17 mouse cellular contexts compared by ENCODE assay signal in genomic region chr8:84901071-84901470, GRCm38 (mm10). TPM values are rescaled to one million over a fixed set of nuclear protein-coding genes. Genes with fewer than 3 reads are reported as not detected.
A peak's percentile ranks its signal among the peaks of the same experiment; 100 is the strongest.
DNase-seq lines count a peak whose midpoint lies in the region; ATAC-seq lines count a peak whose summit lies in the region.
"Had no signal": no experiment of that assay in that cellular context is flagged by ENCODE, and none has a peak within 500 bp of the region (broad histone marks: within the 10 kb centered on the region; RNA-seq: fewer than 3 reads in every experiment).

No protein-coding gene starts in this region.

- 63% methylated on average over 4 of the region's 4 CpGs for WGBS in hindbrain, embryonic 10.5 days
- WGBS in hindbrain, embryonic 13.5 days: 67% methylated on average over 4 of the region's 4 CpGs
- WGBS in liver, embryonic 12.5 days (ENCODE audit: insufficient replicate concordance): 16% methylated on average over 4 of the region's 4 CpGs

- H3K27ac ChIP-seq in hindbrain, embryonic 10.5 days: peak overlapping the region; percentile 50; the same call in 1 of the 2 replicates
- no peak overlapping the region for H3K27ac ChIP-seq in hindbrain, embryonic 13.5 days
- H3K27ac ChIP-seq in liver, embryonic 12.5 days: peak overlapping the region; percentile 99
- H3K27ac ChIP-seq: limb, embryonic 13.5 days had no signal

- H3K4me1 ChIP-seq in hindbrain, embryonic 10.5 days (replicated peaks): peaks cover 16% of the 10 kb centered on the region
- peaks cover 14% of the 10 kb centered on the region for H3K4me1 ChIP-seq in hindbrain, embryonic 13.5 days (replicated peaks)
- H3K4me1 ChIP-seq in liver, embryonic 12.5 days: peaks cover 68% of the 10 kb centered on the region

- H3K9me3 ChIP-seq in hindbrain, embryonic 10.5 days: no peaks in the 10 kb centered on the region
- no peaks in the 10 kb centered on the region for H3K9me3 ChIP-seq in hindbrain, embryonic 13.5 days
- no peaks in the 10 kb centered on the region for H3K9me3 ChIP-seq in liver, embryonic 12.5 days (replicated peaks)
- H3K9me3 ChIP-seq: limb, embryonic 13.5 days had no signal

- H3K27me3 ChIP-seq in hindbrain, embryonic 10.5 days (ENCODE audit: insufficient read depth, poor library complexity, severe bottlenecking): peaks cover 50% of the 10 kb centered on the region
- peaks cover 56% of the 10 kb centered on the region for H3K27me3 ChIP-seq in hindbrain, embryonic 13.5 days
- no peaks in the 10 kb centered on the region for H3K27me3 ChIP-seq in liver, embryonic 12.5 days (replicated peaks)

- H3K9ac ChIP-seq in hindbrain, embryonic 13.5 days: no peak overlapping the region
- peak overlapping the region; percentile 100 for H3K9ac ChIP-seq in liver, embryonic 12.5 days
- H3K9ac ChIP-seq: limb, embryonic 13.5 days had no signal

- ATAC-seq in hindbrain, embryonic 13.5 days (ENCODE audit: low FRiP score): no peak
- ATAC-seq in liver, embryonic 12.5 days: peak; percentile 83
- ATAC-seq: inflammation-experienced regulatory T-cells, adult 6 months had no signal

- no peak overlapping the region for H3K4me2 ChIP-seq in hindbrain, embryonic 13.5 days
- H3K4me2 ChIP-seq in liver, embryonic 12.5 days: peak overlapping the region; percentile 96
- H3K4me2 ChIP-seq: midbrain, embryonic 11.5 days had no signal

- H3K36me3 ChIP-seq in hindbrain, embryonic 10.5 days: no peaks in the 10 kb centered on the region
- H3K36me3 ChIP-seq in hindbrain, embryonic 13.5 days: no peaks in the 10 kb centered on the region
- peaks cover 30% of the 10 kb centered on the region for H3K36me3 ChIP-seq in liver, embryonic 12.5 days
- H3K36me3 ChIP-seq: limb, embryonic 13.5 days had no signal

- no peak for DNase-seq in hindbrain, embryonic 10.5 days (ENCODE audit: low spot score)
- DNase-seq in c-Kit-positive CD71-positive TER-119-positive erythroid progenitor cells, embryonic 14.5 days (ENCODE audit: low spot score): peak; percentile 87
- peak; percentile 54 to 66 for DNase-seq in spleen, postnatal 14 days (ENCODE audit: low spot score in 2 of 2)
- DNase-seq in urinary bladder, adult 2 months (ENCODE audit: low spot score): no peak
- DNase-seq in thymus, postnatal 14 days: no peak
- no peak for DNase-seq in right cerebral cortex, adult 2 months (ENCODE audit: low spot score in 2 of 2)
- DNase-seq: adrenal gland, postnatal 25 days; cerebellum, adult 2 months; heart, postnatal 36 days; lung, postnatal 10 days; thymus, adult 18-20 months had no signal

- no peak overlapping the region for H3K4me3 ChIP-seq in hindbrain, embryonic 10.5 days
- H3K4me3 ChIP-seq in hindbrain, embryonic 13.5 days: no peak overlapping the region
- H3K4me3 ChIP-seq in liver, embryonic 12.5 days: peak overlapping the region; percentile 97
- H3K4me3 ChIP-seq: limb, embryonic 13.5 days had no signal

RNA-seq across cellular contexts. Expression of gene Klf1, which starts 0.7 kb away (rescaled TPM):
- polyA plus RNA-seq in hindbrain, embryonic 10.5 days (2016; fragmentation: Nextera tagmentation; extraction: Ambion mirVana): 18.2 and 21.5 TPM in 2 replicates
- polyA plus RNA-seq in hindbrain, embryonic 13.5 days (2015; fragmentation: Nextera tagmentation; extraction: Ambion mirVana): 0.64 and 1.00 TPM in 2 replicates
- 517 and 552 TPM in 2 replicates for polyA plus RNA-seq in liver, embryonic 12.5 days (2016; fragmentation: Nextera tagmentation; extraction: Ambion mirVana)
- polyA plus RNA-seq in urinary bladder, adult 2 months (2012; rRNA removed): 0.15 TPM in 2 replicates
- polyA plus RNA-seq: inflammation-experienced regulatory T-cells, adult 6 months had no signal

RNA-seq across cellular contexts. Expression of gene Dnase2a, which starts 7.3 kb away (rescaled TPM):
- 5.8 and 6.6 TPM in 2 replicates for polyA plus RNA-seq in hindbrain, embryonic 10.5 days (2016; fragmentation: Nextera tagmentation; extraction: Ambion mirVana)
- polyA plus RNA-seq in hindbrain, embryonic 13.5 days (2015; fragmentation: Nextera tagmentation; extraction: Ambion mirVana): 5.8 and 6.0 TPM in 2 replicates
- polyA plus RNA-seq in liver, embryonic 12.5 days (2016; fragmentation: Nextera tagmentation; extraction: Ambion mirVana): 10.8 and 11.4 TPM in 2 replicates
- 18.4 and 20.4 TPM in 2 replicates for polyA plus RNA-seq in urinary bladder, adult 2 months (2012; rRNA removed)

RNA-seq across cellular contexts. Expression of gene Gcdh, which starts 7.3 kb away (rescaled TPM):
- polyA plus RNA-seq in hindbrain, embryonic 10.5 days (2016; fragmentation: Nextera tagmentation; extraction: Ambion mirVana): 35.5 and 43.4 TPM in 2 replicates
- 33.1 TPM in 2 replicates for polyA plus RNA-seq in hindbrain, embryonic 13.5 days (2015; fragmentation: Nextera tagmentation; extraction: Ambion mirVana)
- polyA plus RNA-seq in liver, embryonic 12.5 days (2016; fragmentation: Nextera tagmentation; extraction: Ambion mirVana): 41.1 and 44.3 TPM in 2 replicates
- 31.4 and 33.1 TPM in 2 replicates for polyA plus RNA-seq in urinary bladder, adult 2 months (2012; rRNA removed)

RNA-seq across cellular contexts. Expression of gene Syce2, which starts 29.2 kb away (rescaled TPM):
- 61.5 and 67.1 TPM in 2 replicates for polyA plus RNA-seq in hindbrain, embryonic 10.5 days (2016; fragmentation: Nextera tagmentation; extraction: Ambion mirVana)
- polyA plus RNA-seq in hindbrain, embryonic 13.5 days (2015; fragmentation: Nextera tagmentation; extraction: Ambion mirVana): 17.8 and 20.4 TPM in 2 replicates
- 110 TPM in 2 replicates for polyA plus RNA-seq in liver, embryonic 12.5 days (2016; fragmentation: Nextera tagmentation; extraction: Ambion mirVana)
- polyA plus RNA-seq in urinary bladder, adult 2 months (2012; rRNA removed): 2.8 and 3.2 TPM in 2 replicates

RNA-seq across cellular contexts. Expression of gene Mast1, which starts 36.1 kb away (rescaled TPM):
- 5.0 and 12.7 TPM in 2 replicates for polyA plus RNA-seq in hindbrain, embryonic 10.5 days (2016; fragmentation: Nextera tagmentation; extraction: Ambion mirVana)
- polyA plus RNA-seq in hindbrain, embryonic 13.5 days (2015; fragmentation: Nextera tagmentation; extraction: Ambion mirVana): 59.1 and 62.2 TPM in 2 replicates
- polyA plus RNA-seq in liver, embryonic 12.5 days (2016; fragmentation: Nextera tagmentation; extraction: Ambion mirVana): 0.18 TPM in 2 replicates
- polyA plus RNA-seq in urinary bladder, adult 2 months (2012; rRNA removed): 0.17 and 0.19 TPM in 2 replicates
- polyA plus RNA-seq: C2C12 had no signal

Comparison
In these comparisons a context has a peak if more than half of its experiments do, and no peak if none do; other contexts are left out.
1. DNase-seq: peak in c-Kit-positive CD71-positive TER-119-positive erythroid progenitor cells, embryonic 14.5 days (single experiment) and spleen, postnatal 14 days (2 of 2); none in hindbrain, embryonic 10.5 days (single experiment), urinary bladder, adult 2 months (single experiment), thymus, postnatal 14 days (single experiment) and right cerebral cortex, adult 2 months (0 of 2).
2. RNA of gene Klf1, which starts 0.7 kb away (polyA plus RNA-seq): 517 to 552 TPM in liver, embryonic 12.5 days; 18.2 to 21.5 TPM in hindbrain, embryonic 10.5 days, 0.64 to 1.00 TPM in hindbrain, embryonic 13.5 days and 0.15 TPM in urinary bladder, adult 2 months; every median in the first group is over 10 times any median in the second.